Mouse (Mus musculus) limb, embryonic 14.5 days (tissue): Measurements from ENCODE around the gene Gm21671. TPM values are rescaled to one million over a fixed set of nuclear protein-coding genes. Genes with fewer than 3 reads are reported as not detected.

Source experiments
- polyA plus RNA-seq, 2 experiments: library from polyadenylated mRNA; depleted of rRNA in 1 of 2; stranded (reverse) in 1 of 2; unstranded in 1 of 2; fragments of >200 nt; fragmentation: Nextera tagmentation in 1 of 2; extraction: Ambion mirVana in 1 of 2; gene quantifications; 2 replicates each; pipeline versions ENCODE4 v1.2.1 to v1.2.3; 2012 to 2014

The Gm21671 gene
- polyA plus RNA-seq, 2 experiments: 0.03 to 0.12 TPM

Other genes starting within 250 kb of the Gm21671 start
- 11.7 and 14.1 TPM in 2 replicates for gene Xrcc2, start 248.6 kb downstream of the Gm21671 start, polyA plus RNA-seq (2012; rRNA removed)
- 3.1 and 4.4 TPM in 2 replicates for gene Xrcc2, start 248.6 kb downstream of the Gm21671 start, polyA plus RNA-seq (2014; fragmentation: Nextera tagmentation; extraction: Ambion mirVana)
- gene Actr3b, start 194.4 kb downstream of the Gm21671 start, polyA plus RNA-seq (2012; rRNA removed): 2.2 and 2.3 TPM in 2 replicates
- gene Actr3b, start 194.4 kb downstream of the Gm21671 start, polyA plus RNA-seq (2014; fragmentation: Nextera tagmentation; extraction: Ambion mirVana): 4.2 and 4.6 TPM in 2 replicates
- not detected in 2 replicates for gene Gm21663, start 12.0 kb downstream of the Gm21671 start, polyA plus RNA-seq (2012; rRNA removed)
- 0.19 TPM in 1 of 2 replicates, not detected in the other for gene Gm21663, start 12.0 kb downstream of the Gm21671 start, polyA plus RNA-seq (2014; fragmentation: Nextera tagmentation; extraction: Ambion mirVana)
- not detected in 2 replicates for gene Gm21680, start 18.2 kb upstream of the Gm21671 start, polyA plus RNA-seq (2012; rRNA removed)
- 0.12 and 0.18 TPM in 2 replicates for gene Gm21680, start 18.2 kb upstream of the Gm21671 start, polyA plus RNA-seq (2014; fragmentation: Nextera tagmentation; extraction: Ambion mirVana)
- gene Gm21698, start 34.2 kb upstream of the Gm21671 start, polyA plus RNA-seq (2012; rRNA removed): not detected in 2 replicates
- 0.07 and 0.12 TPM in 2 replicates for gene Gm21698, start 34.2 kb upstream of the Gm21671 start, polyA plus RNA-seq (2014; fragmentation: Nextera tagmentation; extraction: Ambion mirVana)
- gene Gm1979, start 50.4 kb upstream of the Gm21671 start, polyA plus RNA-seq (2012; rRNA removed): not detected in 2 replicates
- gene Gm1979, start 50.4 kb upstream of the Gm21671 start, polyA plus RNA-seq (2014; fragmentation: Nextera tagmentation; extraction: Ambion mirVana): 0.15 and 0.30 TPM in 2 replicates
- gene Gm5862, start 68.5 kb upstream of the Gm21671 start, polyA plus RNA-seq (2012; rRNA removed): not detected in 2 replicates
- gene Gm5862, start 68.5 kb upstream of the Gm21671 start, polyA plus RNA-seq (2014; fragmentation: Nextera tagmentation; extraction: Ambion mirVana): not detected in 2 replicates
- not detected in 2 replicates for gene Speer4a, start 85.1 kb upstream of the Gm21671 start, polyA plus RNA-seq (2012; rRNA removed)
- gene Speer4a, start 85.1 kb upstream of the Gm21671 start, polyA plus RNA-seq (2014; fragmentation: Nextera tagmentation; extraction: Ambion mirVana): not detected in 2 replicates
- not detected in 2 replicates for gene Gm7347, start 104.2 kb upstream of the Gm21671 start, polyA plus RNA-seq (2012; rRNA removed)
- 0.07 and 0.14 TPM in 2 replicates for gene Gm7347, start 104.2 kb upstream of the Gm21671 start, polyA plus RNA-seq (2014; fragmentation: Nextera tagmentation; extraction: Ambion mirVana)
- gene Gm10471, start 134.9 kb upstream of the Gm21671 start, polyA plus RNA-seq (2012; rRNA removed): not detected in 2 replicates
- 0.07 and 0.11 TPM in 2 replicates for gene Gm10471, start 134.9 kb upstream of the Gm21671 start, polyA plus RNA-seq (2014; fragmentation: Nextera tagmentation; extraction: Ambion mirVana)
- not detected in 2 replicates for gene 5031410I06Rik, start 150.9 kb upstream of the Gm21671 start, polyA plus RNA-seq (2012; rRNA removed)
- not detected in 2 replicates for gene 5031410I06Rik, start 150.9 kb upstream of the Gm21671 start, polyA plus RNA-seq (2014; fragmentation: Nextera tagmentation; extraction: Ambion mirVana)
- gene Gm10220, start 167.0 kb upstream of the Gm21671 start, polyA plus RNA-seq (2012; rRNA removed): not detected in 2 replicates
- 0.08 TPM in 1 of 2 replicates, not detected in the other for gene Gm10220, start 167.0 kb upstream of the Gm21671 start, polyA plus RNA-seq (2014; fragmentation: Nextera tagmentation; extraction: Ambion mirVana)